Mouse (Mus musculus) thymus, postnatal 10 days (tissue): ENCODE measurements around the gene Ppp1r11.
"Not testable (repeated sequence)": the region's sequence is repeated elsewhere in the genome, so short reads cannot be mapped to it uniquely, and the experiment has no call there.

Source experiments
- DNase-seq, 2 experiments: peaks; one replicate each; pipeline ENCODE4 v3.0.0; 2021; ENCODE audit warnings: low spot score in 2 of 2

Ppp1r11 gene

GRCm38 (mm10) chr17:36950981-36951947 is at the start of gene Ppp1r11:
Ppp1r11 (minus strand) TSS chr17:36951741.
- peak; percentile 92 to 94 for DNase-seq

GRCm38 (mm10) chr17:37000863-37001262 is 49.3 kb upstream of the Ppp1r11 start, which contains the start of gene Zfp57:
Zfp57 (plus strand) TSS chr17:37001163.
- DNase-seq = no peak

- DNase-seq = no peak
Observed at GRCm38 (mm10) chr17:36998477-36998876, 46.9 kb upstream of the Ppp1r11 start.

DNA sequence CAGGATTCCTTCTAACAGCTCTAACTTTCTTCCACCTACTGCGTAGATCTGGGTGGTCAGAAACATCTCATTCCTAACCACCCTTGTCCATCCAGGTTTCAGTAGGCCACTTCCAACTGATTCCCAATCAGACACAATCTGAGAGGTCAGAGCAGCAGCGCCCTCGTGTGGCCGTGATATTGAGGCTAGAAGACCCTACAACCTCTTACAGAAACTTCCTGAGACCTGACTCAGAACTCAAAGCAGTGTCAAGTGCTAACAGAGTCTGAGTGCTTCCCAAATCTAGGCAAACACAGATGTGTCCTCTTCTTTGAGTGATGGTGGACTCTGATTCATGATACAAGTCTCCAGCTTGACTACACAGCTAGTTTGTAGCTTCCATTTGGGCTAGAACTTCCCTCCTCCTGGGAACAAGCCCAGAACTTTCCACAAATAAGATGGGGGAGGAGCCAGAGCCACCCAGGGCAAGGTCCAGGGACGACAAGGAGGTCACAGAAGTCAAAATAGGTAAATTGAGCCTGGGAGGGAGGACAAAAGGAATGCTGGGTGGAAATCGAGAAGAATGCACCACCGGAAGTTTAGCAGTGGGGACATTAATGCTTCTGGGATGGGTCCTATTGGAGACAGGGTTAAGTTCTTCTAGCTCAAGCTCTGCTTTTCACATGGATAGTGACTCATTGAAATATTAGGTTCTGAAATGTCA is 45.6 kb upstream of the Ppp1r11 start:
- DNase-seq = peak; percentile 19 to 76

GRCm38 (mm10) chr17:36995448-36995847 is 43.9 kb upstream of the Ppp1r11 start:
- DNase-seq = no peak

GRCm38 (mm10) chr17:36994528-36994927 is 43.0 kb upstream of the Ppp1r11 start:
- no peak for DNase-seq

GRCm38 (mm10) chr17:36993770-36994325 is 42.3 kb upstream of the Ppp1r11 start:
- no peak for DNase-seq

GRCm38 (mm10) chr17:36992336-36993104 is 41.0 kb upstream of the Ppp1r11 start:
- DNase-seq = no peak

DNA sequence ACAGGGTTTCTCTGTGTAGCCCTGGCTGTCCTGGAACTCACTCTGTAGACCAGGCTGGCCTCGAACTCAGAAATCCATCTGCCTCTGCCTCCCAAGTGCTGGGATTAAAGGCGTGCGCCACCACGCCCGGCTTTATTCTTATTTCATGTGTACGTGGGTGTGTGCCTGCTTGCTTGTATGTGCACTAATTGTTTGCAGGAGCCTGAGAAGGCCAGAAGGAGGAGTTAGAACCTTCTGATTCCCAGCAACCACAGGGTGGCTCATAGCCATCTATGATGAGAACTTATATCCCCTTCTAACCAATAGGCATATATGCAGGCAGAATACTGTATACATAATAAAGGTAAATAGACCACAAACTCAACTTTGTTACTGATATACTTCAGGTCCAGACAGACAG is 39.1 kb upstream of the Ppp1r11 start:
- DNase-seq = not testable (repeated sequence)

DNA sequence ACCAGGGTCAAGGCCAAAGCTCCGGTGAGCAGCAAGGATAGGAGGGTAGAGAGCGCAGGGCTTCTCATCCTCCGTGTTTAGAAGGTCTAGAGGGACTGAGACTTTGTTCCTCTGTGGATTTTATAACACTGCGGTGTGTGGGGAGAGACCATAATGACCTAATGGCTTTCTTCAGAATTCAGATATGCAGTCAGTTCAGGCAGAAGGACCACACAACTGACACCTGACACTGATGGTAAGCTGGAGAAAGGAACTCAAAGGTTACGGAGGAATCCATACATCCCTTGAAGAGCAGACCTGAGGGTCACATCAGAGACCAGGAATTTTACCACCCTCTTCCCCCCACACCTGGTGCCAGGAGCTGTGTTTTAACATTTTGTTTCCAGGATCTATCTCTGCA is 37.9 kb upstream of the Ppp1r11 start, which contains the start of gene H2-M5:
Gene H2-M5, minus strand, starts transcription at position 101 of the 400 bp plus-strand sequence.
- DNase-seq = no peak

DNA sequence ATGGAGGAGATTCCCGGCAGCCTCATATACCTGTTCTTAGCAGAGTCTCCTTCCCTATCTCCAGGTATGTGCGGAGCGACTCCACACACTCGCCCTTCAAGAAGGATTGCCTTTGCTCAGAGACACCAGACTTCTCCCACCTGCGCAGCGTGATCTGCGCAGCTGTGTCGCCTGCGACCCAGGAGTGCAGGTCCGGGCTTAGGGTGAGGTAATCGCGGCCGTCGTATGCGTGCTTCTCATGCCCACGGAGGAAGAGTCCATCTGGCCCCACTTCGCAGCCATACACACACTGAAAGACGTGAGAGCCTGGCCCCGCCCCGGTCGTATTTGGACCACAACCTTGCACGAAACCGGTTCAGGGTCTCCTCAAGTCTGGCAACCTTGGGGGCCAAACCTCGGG is 36.9 kb upstream of the Ppp1r11 start:
- DNase-seq = no peak

DNA sequence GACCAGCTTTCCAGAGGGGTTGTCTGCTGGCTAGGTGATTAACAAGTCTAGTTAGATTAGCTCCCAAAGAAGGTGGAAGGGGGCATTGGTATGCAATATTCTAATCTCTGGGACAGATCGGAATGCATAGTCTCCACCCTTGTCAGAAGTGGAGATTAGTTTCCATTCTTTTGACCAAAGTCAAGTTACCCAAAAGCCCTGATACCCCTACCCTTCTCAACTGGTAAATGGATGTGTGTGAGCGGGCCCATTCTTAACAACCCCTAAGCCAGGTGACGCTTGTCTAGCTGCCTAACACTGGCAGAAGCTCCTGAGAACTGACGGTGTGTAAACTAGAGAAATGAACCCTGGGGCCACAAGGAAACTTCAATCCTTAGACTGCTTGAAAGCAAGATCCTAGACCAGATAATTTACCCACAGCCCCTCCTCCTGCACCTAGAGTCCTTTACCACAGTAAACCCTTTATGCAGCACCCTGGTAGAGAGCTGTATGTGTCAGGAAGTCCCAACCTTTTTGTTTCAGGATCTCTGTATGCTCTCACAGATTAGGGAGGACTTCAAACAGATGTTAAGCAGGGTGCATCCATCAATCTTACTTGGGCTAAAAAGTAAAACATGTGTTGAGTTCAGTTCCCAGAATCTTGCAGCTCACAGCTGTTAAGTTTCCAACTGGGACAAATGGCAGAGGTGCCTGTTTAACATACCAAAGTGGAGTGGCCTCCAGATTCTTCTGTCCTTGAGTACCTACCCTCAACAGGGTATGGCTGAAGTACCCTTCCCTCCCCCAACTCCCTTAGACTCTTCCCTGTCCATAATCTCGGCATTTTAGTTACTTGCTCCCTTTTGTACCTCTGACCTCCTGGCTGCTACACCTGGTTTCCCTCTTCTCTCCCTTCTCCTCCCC is 31.0 kb upstream of the Ppp1r11 start:
- DNase-seq = no peak

DNA sequence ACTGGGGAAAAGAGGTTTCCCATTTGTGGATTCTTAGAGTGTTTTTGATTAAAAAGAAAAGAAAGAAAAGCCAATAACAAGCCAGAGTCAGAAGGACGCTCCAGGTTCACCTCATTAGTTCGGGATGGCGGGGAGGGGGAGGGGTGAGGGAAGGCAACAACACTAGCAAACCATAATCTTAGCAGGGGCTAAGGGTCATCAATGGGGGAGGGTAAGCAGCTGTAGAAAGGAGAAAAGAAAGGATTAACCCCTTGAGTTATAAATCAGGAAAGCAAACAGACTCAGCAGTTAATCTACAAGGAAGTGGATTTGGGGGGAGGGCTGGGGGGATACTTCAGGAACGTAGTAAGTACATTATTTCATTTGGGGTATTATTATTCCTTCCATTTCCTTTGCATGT is 30.3 kb upstream of the Ppp1r11 start:
- no peak for DNase-seq

DNA sequence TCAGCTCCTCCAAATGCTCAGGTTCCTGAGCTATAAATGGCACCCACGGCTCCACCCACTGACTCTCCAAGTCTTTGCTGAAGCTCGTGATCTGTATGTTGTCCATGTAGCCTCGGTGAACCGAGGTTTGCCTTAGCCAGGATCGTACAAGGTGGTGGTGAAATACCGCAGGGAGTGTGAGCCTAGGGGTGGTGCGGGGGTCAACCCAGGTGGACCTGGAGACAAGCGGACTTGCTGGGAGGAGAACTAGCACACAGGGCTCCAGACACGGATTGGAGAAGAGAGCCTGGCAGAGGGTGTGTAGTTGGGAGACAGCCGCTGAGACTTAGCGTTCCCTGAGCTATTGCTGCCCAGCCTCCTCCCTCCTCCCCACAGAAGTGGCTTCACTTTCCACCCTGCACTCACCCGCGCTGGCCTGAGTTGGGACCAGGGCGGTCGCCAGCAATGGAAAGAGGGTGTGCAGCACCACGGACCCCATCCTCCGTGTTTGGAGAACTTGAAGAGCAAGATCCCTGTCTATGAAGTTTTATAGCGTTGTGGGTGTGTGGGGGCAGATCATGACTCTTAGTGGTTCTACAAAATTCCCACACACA is 29.8 kb upstream of the Ppp1r11 start, which contains the start of gene 2410137M14Rik:
Gene 2410137M14Rik, minus strand, starts transcription at position 17 of the 593 bp plus-strand sequence.
- DNase-seq = no peak

- no peak for DNase-seq
Observed at GRCm38 (mm10) chr17:36973271-36973787, 21.8 kb upstream of the Ppp1r11 start.

DNA sequence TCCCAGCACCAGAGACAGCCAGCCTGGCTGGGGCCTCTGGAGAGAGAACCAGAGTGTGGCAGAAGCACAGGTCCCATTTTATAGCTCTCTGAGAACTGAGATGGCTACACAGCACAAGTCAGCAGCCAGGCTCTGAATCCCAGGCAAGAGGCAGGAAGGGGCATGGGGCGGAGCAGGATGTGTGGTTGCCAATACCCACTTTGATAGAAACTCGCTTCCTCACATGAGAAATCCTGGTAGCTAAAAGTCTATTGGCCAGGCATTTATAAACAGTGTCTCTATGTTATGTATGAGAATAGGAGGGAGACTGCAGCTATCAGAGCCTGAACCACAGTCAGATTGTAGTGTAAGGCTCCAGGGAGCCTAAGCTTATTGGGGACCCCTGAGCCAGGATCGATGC is 21.2 kb upstream of the Ppp1r11 start:
- peak in 1 of 2 experiments; percentile 12 for DNase-seq

DNA sequence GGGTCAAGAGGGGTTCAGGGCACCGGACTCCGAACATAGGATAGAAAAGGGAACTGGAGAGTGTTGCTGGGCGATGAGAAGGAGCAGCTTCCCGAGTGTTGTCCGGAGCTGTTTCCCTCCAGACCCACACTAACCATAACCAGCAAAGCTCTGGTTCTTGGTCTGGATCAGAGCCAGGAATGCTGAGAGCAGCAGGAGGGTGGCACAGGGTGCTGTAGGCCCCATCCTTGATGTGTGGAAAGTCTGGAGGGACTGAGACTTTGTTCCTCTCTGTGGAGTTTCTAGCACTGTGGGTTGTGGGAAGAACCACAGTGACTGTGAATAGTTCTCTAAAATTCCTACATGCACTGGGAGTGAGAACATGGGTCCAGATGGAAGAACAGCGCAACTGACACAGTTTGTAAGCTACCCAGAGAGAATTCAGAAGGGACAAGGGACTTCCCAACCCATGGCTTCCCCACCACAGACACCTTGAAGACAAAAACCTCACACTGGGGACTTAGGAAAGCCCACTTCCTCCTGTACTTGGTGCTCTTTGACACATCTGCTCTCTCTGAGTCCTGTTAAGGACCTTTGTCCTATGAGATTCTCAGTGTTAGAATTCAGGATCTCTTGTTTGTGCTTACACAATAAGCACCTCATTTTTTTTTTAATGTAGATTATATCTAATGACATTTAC is 19.8 kb upstream of the Ppp1r11 start:
- no peak for DNase-seq

DNA sequence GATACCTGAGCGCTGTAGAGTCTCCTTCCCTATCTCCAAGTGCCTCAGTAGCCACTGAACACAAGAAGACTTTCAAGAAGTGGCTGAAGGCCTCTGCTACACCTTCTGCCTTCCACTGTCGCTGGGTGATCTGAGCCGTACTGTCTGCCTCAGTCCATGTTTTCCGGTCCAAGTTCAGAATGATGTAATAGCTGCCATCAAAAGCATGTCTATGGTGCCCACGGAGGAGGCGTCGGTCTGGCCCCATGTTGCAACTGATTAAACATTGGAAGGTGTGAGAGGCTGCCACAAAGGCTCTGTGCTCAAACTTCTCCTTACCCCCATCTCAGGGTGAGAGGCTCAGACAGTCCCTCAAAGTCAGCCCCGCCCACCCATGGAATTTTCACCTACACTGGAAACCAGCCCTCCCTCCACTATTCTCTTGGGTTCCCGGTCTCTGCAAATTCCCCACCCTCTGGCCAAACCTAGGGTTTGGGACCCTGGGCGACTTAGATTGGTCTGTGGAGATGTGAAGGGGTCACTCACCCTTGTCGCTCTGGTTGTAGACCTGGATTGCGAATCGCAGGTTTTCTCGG is 18.9 kb upstream of the Ppp1r11 start:
- no peak for DNase-seq

GRCm38 (mm10) chr17:36966875-36967274 is 15.3 kb upstream of the Ppp1r11 start:
- DNase-seq = no peak
